Mouse (Mus musculus) heart, embryonic 14.5 days (tissue): ENCODE measurements around the gene Nr5a2. TPM values are rescaled to one million over a fixed set of nuclear protein-coding genes. Genes with fewer than 3 reads are reported as not detected.

ENCODE experiments used
- ATAC-seq: fragments of 200-750 bp; cut with Nextera tagmentation; 2 replicates; pipeline ENCODE4 v1.8.0; 2017; ENCODE audit warnings: low read depth, moderate TSS enrichment; ENCODE audit not compliant: insufficient number of reproducible peaks, insufficient read depth, low FRiP score
- H3K27ac ChIP-seq, 2 experiments: fragments of 200-500 bp in 1 of 2; fragments of 300-500 bp in 1 of 2; sonication (generic) in 1 of 2; replicated peaks in 1 of 2; 2 replicates each; pipeline ENCODE4 v1.5.1; 2012 to 2014; ENCODE audit warnings: low read depth in 2 of 2, low read length in 2 of 2, control low read depth in 1 of 2, mild to moderate bottlenecking in 1 of 2, mixed read lengths in 1 of 2; ENCODE audit not compliant: control insufficient read depth in 1 of 2, insufficient read depth in 1 of 2
- H3K27me3 ChIP-seq: fragments of 300-500 bp; sonication (generic); 2 replicates; pipeline ENCODE4 v1.6.1; 2014; ENCODE audit warnings: mild to moderate bottlenecking, low read length, control low read depth; ENCODE audit not compliant: control insufficient read depth, insufficient read depth
- H3K36me3 ChIP-seq: fragments of 300-500 bp; sonication (generic); 2 replicates; pipeline ENCODE4 v1.6.1; 2014; ENCODE audit warnings: mild to moderate bottlenecking, control low read depth, low read length, mixed read lengths; ENCODE audit not compliant: control insufficient read depth, insufficient read depth
- H3K4me1 ChIP-seq, 2 experiments: fragments of 200-500 bp in 1 of 2; fragments of 300-500 bp in 1 of 2; sonication (generic) in 1 of 2; 2 replicates each; pipeline ENCODE4 v1.6.1; 2012 to 2014; ENCODE audit warnings: low read length in 2 of 2, control low read depth in 1 of 2, mixed read lengths in 1 of 2; ENCODE audit not compliant: control insufficient read depth in 2 of 2, insufficient read depth in 2 of 2
- H3K4me2 ChIP-seq: fragments of 300-500 bp; sonication (generic); 2 replicates; pipeline ENCODE4 v1.6.1; 2014; ENCODE audit warnings: mild to moderate bottlenecking, low read length
- H3K4me3 ChIP-seq, 2 experiments: fragments of 200-500 bp in 1 of 2; fragments of 300-500 bp in 1 of 2; sonication (generic) in 1 of 2; 2 replicates each; pipeline ENCODE4 v1.5.1; 2012 to 2014; ENCODE audit warnings: low read length in 2 of 2, mild to moderate bottlenecking in 2 of 2, control low read depth in 1 of 2, low read depth in 1 of 2, moderate library complexity in 1 of 2; ENCODE audit not compliant: control insufficient read depth in 1 of 2, insufficient read depth in 1 of 2
- H3K9ac ChIP-seq: fragments of 300-500 bp; sonication (generic); 2 replicates; pipeline ENCODE4 v1.6.1; 2014; ENCODE audit warnings: mild to moderate bottlenecking, low read length
- H3K9me3 ChIP-seq: fragments of 300-500 bp; sonication (generic); 2 replicates; pipeline ENCODE4 v1.6.1; 2016; ENCODE audit warnings: low read length, control low read depth; ENCODE audit not compliant: control insufficient read depth
- WGBS: fragments of 180-500 bp; shearing (Covaris S2); extraction: QIAGEN DNeasy Blood & Tissue Kit; methylation state at CpG from one replicate; pipeline ENCODE4 v1.1.7; 2014; 5-methylcytosine and 5-hydroxymethylcytosine counted together
- polyA plus RNA-seq: library from polyadenylated mRNA; unstranded; fragments of >200 nt; fragmentation: Nextera tagmentation; extraction: Ambion mirVana; gene quantifications from 2 replicates; pipeline ENCODE4 v1.2.1, GENCODE M21; 2014

The Nr5a2 gene
- polyA plus RNA-seq, 1 experiment from 2014 or later = 0.38 TPM

DNA sequence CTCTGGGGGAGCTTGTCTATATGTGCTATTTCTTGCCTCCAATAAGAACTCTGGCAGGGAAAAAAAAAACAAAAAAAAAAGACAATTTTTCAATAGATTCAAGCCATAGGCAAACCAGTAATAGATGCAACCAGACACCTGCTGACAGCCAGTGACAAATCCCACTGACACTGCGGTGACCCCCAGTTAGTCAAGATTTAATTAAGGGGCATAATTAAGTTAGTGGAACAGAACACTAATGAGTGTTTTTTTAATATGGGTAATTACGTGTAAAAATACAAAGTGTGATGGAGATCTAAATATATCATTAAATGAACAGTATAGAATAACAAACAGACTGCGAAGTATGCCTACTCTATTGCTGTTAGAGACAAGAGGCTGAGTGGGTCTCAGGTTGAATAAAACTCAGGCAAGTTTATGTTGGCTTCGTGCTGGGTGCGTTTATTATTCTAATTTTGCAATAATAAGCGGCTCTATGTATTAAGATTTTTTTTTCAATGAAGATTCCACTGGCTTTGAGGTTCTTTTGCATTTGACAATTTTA lies 50.7 kb downstream of the Nr5a2 start:
- Histone ChIP-seq H3K27me3 (no peaks in the 10 kb centered on the region), H3K9me3 (no peaks in the 10 kb centered on the region), H3K27ac (no peak overlapping the region), H3K9ac (no peak overlapping the region), H3K4me1 (no peaks in the 10 kb centered on the region), H3K4me3 (no peak overlapping the region), H3K36me3 (no peaks in the 10 kb centered on the region), H3K4me2 (no peak overlapping the region)
- ATAC-seq = no peak
- WGBS = 91% methylated on average over 6 of the region's 6 CpGs

- H3K9me3 ChIP-seq = 0 out of 2 replicates have a peak, but pooled peaks cover 5% of the 10 kb centered on the region
- no peak overlapping the region for H3K4me3 ChIP-seq
- peaks cover 0 to 6% of the 10 kb centered on the region in 2 experiments; a peak in 1 of 4 replicates for H3K4me1 ChIP-seq
- H3K27me3 ChIP-seq = no peaks in the 10 kb centered on the region
- ATAC-seq = no peak
- H3K9ac ChIP-seq = no peak overlapping the region
- H3K4me2 ChIP-seq = no peak overlapping the region
- no peak overlapping the region for H3K27ac ChIP-seq
- 89% methylated on average over 4 of the region's 4 CpGs for WGBS
- no peaks in the 10 kb centered on the region for H3K36me3 ChIP-seq
Measured at GRCm38 (mm10) chr1:136898130-136898529, 62.1 kb downstream of the Nr5a2 start.

DNA sequence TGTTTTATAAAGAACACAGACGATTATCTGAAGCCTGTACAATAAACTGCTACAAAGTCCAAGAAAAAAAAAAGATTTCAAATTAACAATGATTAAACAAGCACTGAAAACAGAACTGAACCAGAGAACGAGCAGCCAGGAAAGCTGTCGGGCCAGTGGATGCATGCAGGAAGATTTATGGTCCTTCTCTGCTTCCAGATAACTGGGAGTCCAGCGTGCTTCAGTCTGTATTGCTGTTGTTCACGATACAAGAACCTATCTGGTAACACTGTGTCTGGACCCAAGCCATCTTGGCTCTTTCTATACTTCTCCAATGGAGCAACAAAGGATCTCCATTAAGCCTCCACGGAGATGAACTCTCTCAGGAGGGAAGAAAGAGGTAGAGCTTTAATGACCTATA lies 63.9 kb downstream of the Nr5a2 start:
- peaks cover 0 to 6% of the 10 kb centered on the region in 2 experiments; a peak in 1 of 4 replicates for H3K4me1 ChIP-seq
- 70% methylated on average over 6 of the region's 6 CpGs for WGBS
- no peak overlapping the region for H3K9ac ChIP-seq
- H3K27me3 ChIP-seq = no peaks in the 10 kb centered on the region
- H3K36me3 ChIP-seq = no peaks in the 10 kb centered on the region
- H3K9me3 ChIP-seq = 0 out of 2 replicates have a peak, but pooled peaks cover 3% of the 10 kb centered on the region
- no peak overlapping the region for H3K27ac ChIP-seq
- no peak overlapping the region for H3K4me2 ChIP-seq
- no peak for ATAC-seq
- H3K4me3 ChIP-seq = no peak overlapping the region

GRCm38 (mm10) chr1:136895877-136896276 lies 64.4 kb downstream of the Nr5a2 start:
- Histone ChIP-seq H3K27ac (no peak overlapping the region), H3K4me3 (no peak overlapping the region), H3K9me3 (no peaks in the 10 kb centered on the region), H3K27me3 (no peaks in the 10 kb centered on the region), H3K4me2 (no peak overlapping the region), H3K36me3 (no peaks in the 10 kb centered on the region), H3K9ac (no peak overlapping the region), H3K4me1 (peaks cover 0 to 6% of the 10 kb centered on the region in 2 experiments; a peak in 1 of 4 replicates)
- no peak for ATAC-seq
- 85% methylated on average over 8 of the region's 8 CpGs for WGBS

DNA sequence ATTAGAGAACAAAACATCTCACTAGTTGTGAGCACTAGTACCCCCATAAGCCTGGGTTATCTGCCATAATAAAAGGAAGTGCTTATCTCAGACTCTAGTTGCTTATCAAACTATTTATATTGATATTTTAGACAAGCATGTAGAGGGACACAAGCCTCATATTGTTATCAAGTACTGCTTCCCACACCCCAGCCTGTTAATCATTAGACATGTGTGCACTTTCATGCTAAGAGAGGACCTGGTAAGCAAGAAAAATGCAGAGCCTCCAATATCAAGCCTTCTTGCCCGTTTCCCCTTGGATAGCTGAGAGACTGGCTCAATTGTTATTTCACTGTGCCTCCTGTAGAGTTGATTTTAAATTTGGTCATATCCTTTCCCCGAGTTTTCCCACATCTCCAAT lies 65.5 kb downstream of the Nr5a2 start:
- H3K27me3 ChIP-seq = no peaks in the 10 kb centered on the region
- peaks cover 0 to 6% of the 10 kb centered on the region in 2 experiments; a peak in 1 of 4 replicates for H3K4me1 ChIP-seq
- no peaks in the 10 kb centered on the region for H3K36me3 ChIP-seq
- WGBS = 45% methylated on average over 2 of the region's 2 CpGs
- H3K9me3 ChIP-seq = no peaks in the 10 kb centered on the region
- H3K4me2 ChIP-seq = no peak overlapping the region
- ATAC-seq = no peak
- no peak overlapping the region for H3K27ac ChIP-seq
- H3K4me3 ChIP-seq = no peak overlapping the region
- no peak overlapping the region for H3K9ac ChIP-seq

GRCm38 (mm10) chr1:136893162-136893561 lies 67.1 kb downstream of the Nr5a2 start:
- Histone ChIP-seq H3K27me3 (no peaks in the 10 kb centered on the region), H3K4me2 (no peak overlapping the region), H3K36me3 (no peaks in the 10 kb centered on the region), H3K9ac (no peak overlapping the region), H3K4me1 (no peaks in the 10 kb centered on the region), H3K9me3 (no peaks in the 10 kb centered on the region), H3K27ac (no peak overlapping the region), H3K4me3 (no peak overlapping the region)
- no peak for ATAC-seq
- 92% methylated on average over 6 of the region's 6 CpGs for WGBS

DNA sequence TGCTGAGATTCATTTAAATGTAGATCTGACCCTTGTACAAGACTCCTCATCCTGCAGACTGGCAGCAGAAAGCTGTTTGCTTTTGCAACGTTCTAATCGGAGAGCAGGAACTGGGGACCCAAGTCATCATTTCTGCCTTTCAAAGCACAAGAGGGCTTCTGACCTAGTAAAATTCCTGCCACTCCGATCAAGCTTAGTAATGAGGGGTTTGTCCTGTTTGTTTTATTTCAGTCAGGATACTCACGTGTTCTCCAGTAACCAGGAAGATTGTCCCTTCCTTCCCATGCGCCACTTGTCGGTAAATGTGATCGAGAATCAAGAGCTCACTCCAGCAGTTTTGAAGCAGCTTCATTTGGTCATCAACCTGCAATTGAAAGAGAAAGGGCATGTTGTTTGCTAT lies 69.8 kb downstream of the Nr5a2 start:
- no peaks in the 10 kb centered on the region for H3K9me3 ChIP-seq
- H3K27ac ChIP-seq = no peak overlapping the region
- no peaks in the 10 kb centered on the region for H3K36me3 ChIP-seq
- H3K4me2 ChIP-seq = no peak overlapping the region
- H3K27me3 ChIP-seq = no peaks in the 10 kb centered on the region
- 80% methylated on average over 7 of the region's 7 CpGs for WGBS
- H3K4me1 ChIP-seq = no peaks in the 10 kb centered on the region
- H3K4me3 ChIP-seq = no peak overlapping the region
- no peak overlapping the region for H3K9ac ChIP-seq
- no peak for ATAC-seq

GRCm38 (mm10) chr1:136888704-136889103 lies 71.5 kb downstream of the Nr5a2 start:
- no peak for ATAC-seq
- Histone ChIP-seq H3K27me3 (no peaks in the 10 kb centered on the region), H3K36me3 (no peaks in the 10 kb centered on the region), H3K4me3 (no peak overlapping the region), H3K9me3 (no peaks in the 10 kb centered on the region), H3K4me1 (no peaks in the 10 kb centered on the region), H3K4me2 (no peak overlapping the region), H3K9ac (no peak overlapping the region), H3K27ac (no peak overlapping the region)
- WGBS = 76% methylated on average over 6 of the region's 6 CpGs
